Mouse (Mus musculus) ES-E14 (cell line): ENCODE results near the gene Pygm.

Source experiments
- HCFC1 ChIP-seq: IDR thresholded peaks from 2 replicates; pipeline ENCODE4 v1.6.1; 2012; ENCODE audit warnings: low read length, inconsistent platforms, borderline replicate concordance; ENCODE audit not compliant: insufficient read depth
- MAFK ChIP-seq: IDR thresholded peaks from 2 replicates; pipeline ENCODE4 v1.6.1; 2014; ENCODE audit warnings: mild to moderate bottlenecking, low read depth, low read length, inconsistent platforms; ENCODE audit not compliant: insufficient read depth
- ZC3H11A ChIP-seq: IDR thresholded peaks from 2 replicates; pipeline ENCODE4 v1.6.1; 2012; ENCODE audit warnings: low read depth, mild to moderate bottlenecking, inconsistent platforms, low read length, borderline replicate concordance
- ZNF384 ChIP-seq: IDR thresholded peaks from 2 replicates; pipeline ENCODE4 v1.6.1; 2012; ENCODE audit warnings: low read depth, low read length, inconsistent platforms

DNA sequence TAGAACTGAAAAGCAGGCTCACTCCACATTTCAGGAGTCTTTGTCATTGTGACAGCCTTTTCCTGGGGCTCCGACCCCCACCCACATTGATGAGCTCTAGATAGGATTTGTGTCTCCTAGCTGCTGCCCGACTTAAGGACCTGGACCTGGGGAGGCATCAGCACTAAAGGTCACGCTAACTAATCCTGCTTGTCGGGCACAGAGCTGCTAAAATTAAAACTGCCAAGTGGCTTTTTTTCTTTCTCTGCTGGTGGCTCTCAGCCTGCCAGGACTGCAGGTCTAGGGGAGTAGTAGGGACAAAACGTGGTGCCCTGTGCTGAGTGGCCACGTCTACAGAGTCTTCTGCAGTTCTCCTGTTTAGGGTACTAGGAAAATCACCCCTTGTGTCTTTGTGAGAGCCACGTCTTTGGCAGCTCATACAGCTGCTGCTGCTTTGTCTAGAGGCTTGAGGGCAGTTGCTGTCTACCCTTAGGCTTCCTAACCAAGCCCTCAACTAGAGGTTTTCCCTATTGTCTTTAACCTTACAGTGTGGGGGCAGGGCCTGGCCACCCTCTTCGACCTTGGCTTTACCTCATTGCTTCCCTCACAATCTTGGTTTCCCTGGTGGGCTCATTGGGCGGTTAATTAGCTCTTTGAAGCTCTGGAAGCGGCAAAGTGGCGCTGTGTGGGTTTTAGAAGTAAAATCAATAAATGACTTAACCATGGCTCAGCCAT, 6.7 kb upstream of the Pygm start:
- TF ChIP-seq HCFC1 (no peak), MAFK (no peak), ZNF384 (no peak), ZC3H11A (no peak)
